Mouse (Mus musculus) forebrain, embryonic 12.5 days (tissue): ENCODE measurements at regions not wholly inside any gene's neighbourhood (a gene's known extent, or its start where the extent isn't known, plus 50 kb on each side); places are given as distances from the start of the nearest gene placed in this dataset.

ENCODE experiments used
- ATAC-seq: fragments of 200-750 bp; cut with Nextera tagmentation; 2 replicates; pipeline ENCODE4 v1.8.0; 2017; ENCODE audit warnings: moderate TSS enrichment; ENCODE audit not compliant: low FRiP score
- H3K27ac ChIP-seq: fragments of 300-500 bp; sonication (generic); 2 replicates; pipeline ENCODE4 v1.5.1; 2016; ENCODE audit warnings: mild to moderate bottlenecking
- H3K27me3 ChIP-seq: fragments of 300-500 bp; sonication (generic); 2 replicates; pipeline ENCODE4 v1.6.1; 2016; ENCODE audit warnings: mild to moderate bottlenecking
- H3K36me3 ChIP-seq: fragments of 300-500 bp; sonication (generic); replicated peaks from 2 replicates; pipeline ENCODE4 v1.6.1; 2016; ENCODE audit warnings: mild to moderate bottlenecking
- H3K4me1 ChIP-seq: fragments of 300-500 bp; sonication (generic); 2 replicates; pipeline ENCODE4 v1.6.1; 2016
- H3K4me2 ChIP-seq: fragments of 300-500 bp; sonication (generic); 2 replicates; pipeline ENCODE4 v1.6.1; 2016; ENCODE audit warnings: mild to moderate bottlenecking, moderate library complexity
- H3K4me3 ChIP-seq: fragments of 300-500 bp; sonication (generic); replicated peaks from 2 replicates; pipeline ENCODE4 v1.5.1; 2016; ENCODE audit warnings: mild to moderate bottlenecking
- H3K9ac ChIP-seq: fragments of 300-500 bp; sonication (generic); 2 replicates; pipeline ENCODE4 v1.6.1; 2016; ENCODE audit warnings: mild to moderate bottlenecking
- H3K9me3 ChIP-seq: fragments of 300-500 bp; sonication (generic); 2 replicates; pipeline ENCODE4 v1.6.1; 2016
- WGBS: fragments of 180-500 bp; shearing (Covaris S2); methylation state at CpG from one replicate; pipeline ENCODE4 v1.1.7; 2016; 5-methylcytosine and 5-hydroxymethylcytosine counted together

DNA sequence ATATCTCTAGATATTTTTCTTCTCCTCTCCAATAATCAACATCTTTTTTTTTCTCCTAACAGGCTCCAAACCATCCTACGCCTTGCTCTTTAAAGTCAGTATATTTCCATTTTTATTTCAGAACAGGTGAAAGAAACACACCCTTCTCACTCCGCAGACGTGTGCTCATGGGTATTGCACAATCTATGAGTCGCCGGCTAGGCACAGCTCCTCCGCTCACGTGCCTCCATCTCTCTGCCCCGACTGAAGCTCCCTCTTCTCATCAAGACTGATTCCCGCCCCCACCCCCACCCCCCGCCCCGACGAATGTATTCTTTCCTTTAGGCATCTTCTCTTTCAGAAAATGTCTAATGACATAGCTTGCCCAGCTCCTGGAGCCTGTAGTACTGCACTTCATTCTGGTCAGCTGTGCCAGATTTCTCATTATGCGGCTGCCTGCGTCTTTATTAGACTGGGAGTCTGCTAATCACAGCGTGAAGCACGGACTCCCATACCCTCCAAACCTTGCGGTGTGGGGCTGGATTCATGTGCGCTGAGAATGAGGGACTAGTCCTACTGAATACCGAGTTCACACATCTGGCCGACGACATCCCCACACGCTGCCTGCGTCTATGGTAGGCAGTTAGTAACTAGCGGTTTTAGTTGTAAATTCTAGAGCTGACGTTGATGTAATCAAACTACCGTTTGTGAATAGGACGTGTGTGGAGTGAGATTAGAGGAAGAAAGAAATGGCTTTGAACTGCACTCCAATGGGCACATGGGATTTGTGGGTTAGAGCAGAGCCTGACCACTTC is 327.9 kb downstream of the Adamts20 start:
- Histone ChIP-seq H3K9ac (no peak overlapping the region), H3K4me2 (peak overlapping the region; percentile 15; the same call in 1 of the 2 replicates), H3K9me3 (peaks cover 6% of the 10 kb centered on the region; the same call in 1 of the 2 replicates), H3K4me1 (0 out of 2 replicates have a peak, but pooled peaks cover 7% of the 10 kb centered on the region), H3K4me3 (no peak overlapping the region), H3K27me3 (no peaks in the 10 kb centered on the region), H3K36me3 (no peaks in the 10 kb centered on the region; the same call in 1 of the 2 replicates), H3K27ac (0 out of 2 replicates have a peak overlapping the region, but pooled peaks have one; percentile 5)
- 68% methylated on average over 27 of the region's 27 CpGs for WGBS
- peak; percentile 63; the same call in 1 of the 2 replicates for ATAC-seq

- 83% methylated on average over 5 of the region's 5 CpGs for WGBS
- Histone ChIP-seq H3K4me2 (no peak overlapping the region), H3K4me3 (no peak overlapping the region), H3K9me3 (no peaks in the 10 kb centered on the region), H3K9ac (no peak overlapping the region), H3K27ac (no peak overlapping the region), H3K4me1 (no peaks in the 10 kb centered on the region), H3K27me3 (no peaks in the 10 kb centered on the region), H3K36me3 (no peaks in the 10 kb centered on the region)
- no peak for ATAC-seq
Observed at GRCm38 (mm10) chr15:94112801-94113200, 352.4 kb downstream of the Adamts20 start.

DNA sequence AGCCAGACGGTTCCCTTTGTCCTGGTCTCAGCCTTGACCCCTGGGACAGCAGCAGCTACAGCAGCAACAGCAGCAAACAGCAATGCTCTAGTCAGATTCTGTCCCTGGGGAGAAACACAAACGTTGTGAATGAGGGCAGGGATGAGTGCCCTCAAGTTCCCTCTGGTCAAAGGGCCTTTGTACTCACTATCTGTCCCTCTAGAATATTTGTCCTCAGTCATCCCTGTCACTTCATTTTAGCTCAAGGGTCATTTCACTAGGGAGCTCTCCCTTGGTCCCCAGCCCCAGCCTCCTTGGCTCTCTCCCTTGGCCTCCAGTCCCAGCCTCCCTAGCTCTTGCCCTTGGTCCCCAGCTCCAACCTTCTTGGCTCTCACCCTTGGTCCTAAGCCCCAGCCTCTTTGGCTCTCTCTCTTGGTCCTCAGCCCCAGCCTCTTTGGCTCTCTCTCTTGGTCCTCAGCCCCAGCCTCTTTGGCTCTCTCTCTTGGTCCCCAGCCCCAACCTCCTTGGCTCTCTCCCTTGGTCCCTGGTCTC is 358.0 kb downstream of the Adamts20 start:
- no peaks in the 10 kb centered on the region for H3K27me3 ChIP-seq
- 59% methylated on average over 2 of the region's 2 CpGs for WGBS
- H3K9ac ChIP-seq: no peak overlapping the region
- H3K36me3 ChIP-seq: no peaks in the 10 kb centered on the region
- H3K4me1 ChIP-seq: no peaks in the 10 kb centered on the region
- ATAC-seq: no peak
- H3K4me3 ChIP-seq: no peak overlapping the region
- H3K9me3 ChIP-seq: no peaks in the 10 kb centered on the region
- H3K4me2 ChIP-seq: no peak overlapping the region
- no peak overlapping the region for H3K27ac ChIP-seq

GRCm38 (mm10) chr15:94090644-94091043 is 374.6 kb downstream of the Adamts20 start:
- no peak overlapping the region for H3K4me2 ChIP-seq
- WGBS: 83% methylated on average over 5 of the region's 5 CpGs
- no peaks in the 10 kb centered on the region for H3K36me3 ChIP-seq
- H3K4me3 ChIP-seq: no peak overlapping the region
- ATAC-seq: no peak
- no peaks in the 10 kb centered on the region for H3K9me3 ChIP-seq
- H3K27ac ChIP-seq: no peak overlapping the region
- no peak overlapping the region for H3K9ac ChIP-seq
- H3K27me3 ChIP-seq: no peaks in the 10 kb centered on the region
- H3K4me1 ChIP-seq: no peaks in the 10 kb centered on the region

DNA sequence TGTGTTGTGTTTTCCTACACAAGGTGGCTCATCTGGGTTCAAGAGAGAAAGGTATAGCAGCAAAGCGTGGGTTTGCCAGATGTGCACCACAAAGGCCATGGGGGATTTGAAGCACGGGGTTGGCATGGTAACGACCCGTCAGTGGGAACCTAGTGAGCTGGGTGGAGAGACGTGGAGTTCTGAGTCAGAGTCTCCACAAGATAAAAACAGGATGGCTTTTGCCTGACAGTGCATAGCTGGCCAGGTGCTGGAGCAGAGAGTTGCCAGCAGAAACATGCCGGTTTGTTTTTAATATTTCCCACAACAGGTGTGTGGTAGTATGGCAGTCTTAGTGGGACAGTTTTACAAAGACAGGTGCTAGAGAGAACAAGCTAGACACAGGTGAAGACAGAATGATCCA is 375.4 kb downstream of the Adamts20 start:
- no peaks in the 10 kb centered on the region for H3K4me1 ChIP-seq
- no peak overlapping the region for H3K27ac ChIP-seq
- H3K9ac ChIP-seq: no peak overlapping the region
- H3K4me3 ChIP-seq: no peak overlapping the region
- H3K36me3 ChIP-seq: no peaks in the 10 kb centered on the region
- WGBS: 75% methylated on average over 6 of the region's 6 CpGs
- ATAC-seq: no peak
- no peaks in the 10 kb centered on the region for H3K27me3 ChIP-seq
- H3K9me3 ChIP-seq: no peaks in the 10 kb centered on the region
- no peak overlapping the region for H3K4me2 ChIP-seq

DNA sequence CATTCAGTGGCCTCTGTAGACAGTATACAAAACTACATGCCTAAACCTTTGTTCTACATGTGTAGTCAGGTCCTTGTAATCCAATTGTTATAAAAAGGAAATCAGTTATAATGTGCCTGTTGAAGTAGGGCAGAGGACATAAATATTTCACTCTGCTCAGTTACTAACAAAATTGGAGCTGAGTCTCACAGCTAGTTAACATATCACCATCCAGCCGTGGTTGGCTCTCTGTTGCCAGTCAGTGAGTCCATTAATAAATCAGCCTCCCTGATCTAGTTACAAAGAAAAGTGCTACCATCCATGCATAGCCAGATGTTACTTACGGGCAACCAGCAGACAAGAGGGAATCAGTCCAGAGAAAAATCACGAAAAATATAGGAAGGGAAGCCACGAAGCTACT is 382.8 kb downstream of the Adamts20 start:
- Histone ChIP-seq H3K27ac (no peak overlapping the region), H3K9me3 (no peaks in the 10 kb centered on the region), H3K27me3 (no peaks in the 10 kb centered on the region), H3K4me2 (no peak overlapping the region), H3K4me3 (no peak overlapping the region), H3K9ac (no peak overlapping the region), H3K36me3 (no peaks in the 10 kb centered on the region), H3K4me1 (no peaks in the 10 kb centered on the region)
- WGBS: 86% methylated on average over 4 of the region's 4 CpGs
- no peak for ATAC-seq

DNA sequence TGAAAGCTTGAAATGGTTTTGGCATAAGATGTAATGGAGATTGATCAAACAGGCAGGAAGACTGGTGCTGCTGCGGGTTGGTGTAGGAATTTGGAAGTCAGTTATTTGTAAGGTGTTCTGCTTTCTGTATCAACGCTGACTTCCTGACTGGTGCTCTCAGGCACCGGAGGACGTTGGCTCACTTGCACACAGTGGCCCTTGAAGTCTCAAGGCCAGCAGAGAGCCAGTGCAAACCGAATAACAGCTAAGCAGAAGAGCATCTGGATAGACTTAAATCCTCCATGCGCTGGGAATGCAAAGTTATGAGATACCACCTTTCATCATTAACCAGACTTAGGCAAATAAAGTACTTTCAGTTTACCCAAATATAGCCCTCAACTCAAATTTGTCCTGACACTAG is 388.2 kb downstream of the Adamts20 start:
- no peak overlapping the region for H3K4me3 ChIP-seq

GRCm38 (mm10) chr15:94074161-94074950 is 390.9 kb downstream of the Adamts20 start:
- no peaks in the 10 kb centered on the region for H3K4me1 ChIP-seq
- WGBS: 73% methylated on average over 7 of the region's 7 CpGs
- no peak overlapping the region for H3K27ac ChIP-seq
- no peak overlapping the region for H3K4me2 ChIP-seq
- no peaks in the 10 kb centered on the region for H3K27me3 ChIP-seq
- H3K36me3 ChIP-seq: no peaks in the 10 kb centered on the region
- H3K9ac ChIP-seq: no peak overlapping the region
- no peak for ATAC-seq
- no peaks in the 10 kb centered on the region for H3K9me3 ChIP-seq
- no peak overlapping the region for H3K4me3 ChIP-seq

More for the DNA sequence above, 388.2 kb downstream of the Adamts20 start:
- no peaks in the 10 kb centered on the region for H3K36me3 ChIP-seq
- 94% methylated on average over 6 of the region's 6 CpGs for WGBS
- no peak overlapping the region for H3K27ac ChIP-seq
- no peak for ATAC-seq
- H3K9me3 ChIP-seq: no peaks in the 10 kb centered on the region
- no peaks in the 10 kb centered on the region for H3K4me1 ChIP-seq
- no peak overlapping the region for H3K4me2 ChIP-seq
- H3K9ac ChIP-seq: no peak overlapping the region
- H3K27me3 ChIP-seq: no peaks in the 10 kb centered on the region

GRCm38 (mm10) chr15:94067721-94068120 is 397.5 kb downstream of the Adamts20 start:
- Histone ChIP-seq H3K4me2 (no peak overlapping the region), H3K36me3 (no peaks in the 10 kb centered on the region), H3K4me1 (no peaks in the 10 kb centered on the region), H3K4me3 (no peak overlapping the region), H3K9ac (no peak overlapping the region), H3K27ac (no peak overlapping the region), H3K9me3 (no peaks in the 10 kb centered on the region), H3K27me3 (no peaks in the 10 kb centered on the region)
- no peak for ATAC-seq
- 91% methylated on average over 3 of the region's 3 CpGs for WGBS

DNA sequence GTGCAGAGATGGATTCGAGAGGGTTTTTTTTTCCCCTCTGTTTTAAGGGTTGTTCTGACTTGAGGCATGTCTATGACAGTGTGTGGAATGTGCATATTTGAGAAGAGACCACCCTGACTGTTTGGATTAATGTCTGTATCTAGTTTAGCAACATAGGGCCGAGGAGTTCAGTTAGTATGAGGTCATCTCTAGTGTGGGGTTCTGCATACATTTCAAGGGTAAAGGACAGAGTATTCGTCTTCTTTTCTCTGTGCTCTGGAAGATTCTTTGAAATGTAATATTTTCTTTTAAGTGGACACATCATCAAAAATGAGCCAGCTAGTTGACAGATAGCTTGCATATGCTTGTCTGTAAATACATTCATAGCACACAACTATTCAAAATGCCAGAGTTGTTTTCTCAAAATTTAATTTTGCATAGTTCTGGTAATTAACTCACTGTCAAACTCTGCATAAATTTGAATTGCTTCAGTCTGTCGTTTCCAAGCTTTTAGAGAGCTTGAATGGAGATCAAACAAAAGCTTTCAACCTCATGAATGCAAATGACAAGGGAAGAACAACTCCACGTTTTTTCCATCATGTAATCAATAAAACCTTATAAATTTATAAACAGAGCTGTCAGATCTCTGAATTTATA is 415.5 kb downstream of the Adamts20 start:
- no peak overlapping the region for H3K9ac ChIP-seq
- no peaks in the 10 kb centered on the region for H3K36me3 ChIP-seq
- ATAC-seq: no peak
- no peaks in the 10 kb centered on the region for H3K4me1 ChIP-seq
- no peak overlapping the region for H3K27ac ChIP-seq
- H3K4me2 ChIP-seq: no peak overlapping the region
- no peaks in the 10 kb centered on the region for H3K27me3 ChIP-seq
- H3K4me3 ChIP-seq: no peak overlapping the region
- no peaks in the 10 kb centered on the region for H3K9me3 ChIP-seq
- 36% methylated on average over 5 of the region's 5 CpGs for WGBS

DNA sequence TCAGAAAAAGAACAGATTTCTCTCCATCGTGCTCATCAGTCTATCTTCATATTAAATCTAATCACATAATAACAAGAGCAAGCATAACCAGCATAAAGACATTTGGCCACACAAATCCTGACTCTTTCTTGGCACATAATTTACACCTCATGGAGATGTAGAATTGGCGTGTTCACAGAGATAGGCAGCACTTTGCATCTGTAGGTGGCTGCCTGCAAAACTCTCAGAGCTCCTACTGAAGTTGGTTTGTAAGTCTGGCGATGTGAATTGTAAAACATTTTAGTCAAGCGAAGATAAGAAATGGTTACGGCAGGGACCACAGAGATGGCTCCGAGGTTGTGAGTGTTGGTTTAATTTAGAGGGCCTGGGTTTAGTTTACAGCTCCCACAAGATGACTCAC is 419.0 kb downstream of the Adamts20 start:
- ATAC-seq: no peak
- no peak overlapping the region for H3K9ac ChIP-seq
- 91% methylated on average over 6 of the region's 6 CpGs for WGBS
- H3K4me2 ChIP-seq: no peak overlapping the region
- no peak overlapping the region for H3K27ac ChIP-seq
- no peaks in the 10 kb centered on the region for H3K4me1 ChIP-seq
- no peaks in the 10 kb centered on the region for H3K27me3 ChIP-seq
- no peaks in the 10 kb centered on the region for H3K36me3 ChIP-seq
- no peaks in the 10 kb centered on the region for H3K9me3 ChIP-seq
- no peak overlapping the region for H3K4me3 ChIP-seq

DNA sequence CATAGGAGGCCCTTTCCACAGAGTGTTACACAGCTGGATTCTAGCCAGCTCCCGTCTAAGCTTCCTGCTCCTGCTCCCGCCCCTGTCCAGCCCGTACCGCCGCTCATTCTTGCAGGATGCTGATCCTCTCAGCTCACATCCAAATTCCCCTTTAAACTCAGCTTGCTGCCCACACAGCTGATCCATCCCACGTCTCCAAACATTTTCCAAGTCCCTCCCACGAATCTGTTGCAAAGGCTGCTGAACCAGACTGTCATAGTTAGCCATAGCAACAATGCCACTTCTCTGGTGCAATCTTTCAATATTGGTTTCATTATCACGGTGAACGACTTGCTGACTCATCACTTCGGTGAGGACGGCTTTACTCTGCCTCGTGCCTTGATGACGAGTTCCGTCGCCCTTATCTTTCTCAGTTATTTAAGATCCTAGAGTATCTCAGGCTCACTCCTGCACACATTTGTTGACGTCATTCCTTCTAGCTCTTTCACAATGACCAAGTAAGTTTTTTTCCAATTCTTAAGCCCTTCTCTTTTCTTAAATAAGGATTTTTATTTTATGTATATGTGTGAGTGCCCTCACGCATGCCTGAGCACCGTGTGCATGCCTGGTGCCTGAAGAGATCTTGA is 420.0 kb downstream of the Adamts20 start:
- WGBS: 89% methylated on average over 18 of the region's 18 CpGs
- ATAC-seq: no peak
- Histone ChIP-seq H3K9me3 (no peaks in the 10 kb centered on the region), H3K36me3 (no peaks in the 10 kb centered on the region), H3K4me3 (no peak overlapping the region), H3K27me3 (no peaks in the 10 kb centered on the region), H3K4me2 (no peak overlapping the region), H3K4me1 (no peaks in the 10 kb centered on the region), H3K27ac (no peak overlapping the region), H3K9ac (no peak overlapping the region)
